10 mouse cellular contexts compared by ENCODE assay signal in genomic region chr15:97863494-97863881, GRCm38 (mm10). TPM values are rescaled to one million over a fixed set of nuclear protein-coding genes. Genes with fewer than 3 reads are reported as not detected.
DNase-seq lines count a peak whose midpoint lies in the region; ATAC-seq and TF ChIP-seq lines count a peak whose summit lies in the region.
"Had no signal": no experiment of that assay in that cellular context is flagged by ENCODE, and none has a peak within 500 bp of the region (broad histone marks: within the 10 kb centered on the region; RNA-seq: fewer than 3 reads in every experiment).

No protein-coding gene starts in this region.

- H3K27ac ChIP-seq in forebrain, embryonic 15.5 days (replicated peaks), result no peak overlapping the region
- H3K27ac ChIP-seq in forebrain, embryonic 11.5 days (ENCODE audit: low read depth, low read length), result no peak overlapping the region
- no peak overlapping the region for H3K27ac ChIP-seq in thymus, adult 2 months (ENCODE audit: control insufficient read depth, insufficient read depth, low read length)
- H3K27ac ChIP-seq in midbrain, embryonic 11.5 days (ENCODE audit: low read depth, low read length), result no peak overlapping the region
- H3K27ac ChIP-seq in hindbrain, embryonic 16.5 days (ENCODE audit: low read depth, low read length), result no peak overlapping the region

- no peaks in the 10 kb centered on the region for H3K27me3 ChIP-seq in forebrain, embryonic 15.5 days
- no peaks in the 10 kb centered on the region for H3K27me3 ChIP-seq in forebrain, embryonic 11.5 days (ENCODE audit: control insufficient read depth, insufficient read depth, low read length)
- no peaks in the 10 kb centered on the region for H3K27me3 ChIP-seq in thymus, adult 2 months (ENCODE audit: control insufficient read depth, insufficient read depth, low read length)
- no peaks in the 10 kb centered on the region for H3K27me3 ChIP-seq in midbrain, embryonic 11.5 days (ENCODE audit: control insufficient read depth, insufficient read depth, low read length)
- 0 out of 2 replicates have a peak, but pooled peaks cover 2% of the 10 kb centered on the region for H3K27me3 ChIP-seq in hindbrain, embryonic 16.5 days (replicated peaks; ENCODE audit: control insufficient read depth, insufficient read depth, low read length)

- TF ChIP-seq POLR2A in thymus, adult 2 months (IDR thresholded peaks at IDR 0.05; ENCODE audit: control insufficient read depth, extremely low read depth, insufficient read depth, low read length, poor library complexity), result no peak

- 71% methylated on average over 18 of the region's 18 CpGs for WGBS in forebrain, embryonic 15.5 days
- WGBS in forebrain, embryonic 11.5 days, result 81% methylated on average over 18 of the region's 18 CpGs
- 96% methylated on average over 18 of the region's 18 CpGs for WGBS in thymus, adult 2 months
- WGBS in midbrain, embryonic 11.5 days, result 71% methylated on average over 18 of the region's 18 CpGs
- WGBS in hindbrain, embryonic 16.5 days, result 84% methylated on average over 18 of the region's 18 CpGs

- H3K9ac ChIP-seq in forebrain, embryonic 15.5 days (replicated peaks), result no peak overlapping the region
- H3K9ac ChIP-seq in forebrain, embryonic 11.5 days (ENCODE audit: low read length), result no peak overlapping the region
- no peak overlapping the region for H3K9ac ChIP-seq in midbrain, embryonic 11.5 days (ENCODE audit: low read length)
- H3K9ac ChIP-seq in hindbrain, embryonic 16.5 days (ENCODE audit: low read depth, low read length), result no peak overlapping the region

- TF ChIP-seq CTCF in thymus, adult 2 months (IDR thresholded peaks at IDR 0.05; ENCODE audit: borderline replicate concordance, control insufficient read depth, extremely low read depth, insufficient read depth, low read length, poor library complexity), result no peak

- ATAC-seq in forebrain, embryonic 15.5 days (replicated peaks), result no peak
- ATAC-seq in forebrain, embryonic 11.5 days (replicated peaks; ENCODE audit: low FRiP score), result no peak
- no peak for ATAC-seq in midbrain, embryonic 11.5 days (ENCODE audit: low FRiP score)
- ATAC-seq in hindbrain, embryonic 16.5 days, result no peak

- no peaks in the 10 kb centered on the region for H3K36me3 ChIP-seq in forebrain, embryonic 15.5 days
- no peaks in the 10 kb centered on the region for H3K36me3 ChIP-seq in forebrain, embryonic 11.5 days (ENCODE audit: control insufficient read depth, insufficient read depth, low read length)
- H3K36me3 ChIP-seq in thymus, adult 2 months (ENCODE audit: control insufficient read depth, insufficient read depth, low read length), result no peaks in the 10 kb centered on the region
- no peaks in the 10 kb centered on the region for H3K36me3 ChIP-seq in midbrain, embryonic 11.5 days (ENCODE audit: control insufficient read depth, insufficient read depth, low read length)
- no peaks in the 10 kb centered on the region for H3K36me3 ChIP-seq in hindbrain, embryonic 16.5 days (ENCODE audit: control insufficient read depth, insufficient read depth, low read length)

- H3K4me2 ChIP-seq in forebrain, embryonic 15.5 days (replicated peaks), result peak overlapping the region; percentile 19; the same call in 1 of the 2 replicates
- H3K4me2 ChIP-seq in forebrain, embryonic 11.5 days (ENCODE audit: low read depth, low read length, severe bottlenecking), result no peak overlapping the region
- H3K4me2 ChIP-seq in midbrain, embryonic 11.5 days, result no peak overlapping the region
- H3K4me2 ChIP-seq in hindbrain, embryonic 16.5 days (ENCODE audit: low read length), result no peak overlapping the region

- DNase-seq in forebrain, embryonic 11.5 days (ENCODE audit: low spot score), result no peak
- DNase-seq in thymus, postnatal 4 days, result peak; percentile 17
- no peak for DNase-seq in thymus, adult 2 months
- DNase-seq in midbrain, embryonic 11.5 days (ENCODE audit: low spot score, missing footprints), result peak; percentile 73
- DNase-seq in testis, postnatal 10 days (ENCODE audit: low spot score), result no peak
- DNase-seq in kidney, postnatal 14 days, result no peak
- DNase-seq: lung, postnatal 10 days; spleen, adult 18-20 months had no signal

- no peaks in the 10 kb centered on the region for H3K9me3 ChIP-seq in forebrain, embryonic 15.5 days
- H3K9me3 ChIP-seq in forebrain, embryonic 11.5 days (ENCODE audit: control insufficient read depth, low read length), result peaks cover 6% of the 10 kb centered on the region
- H3K9me3 ChIP-seq in midbrain, embryonic 11.5 days (ENCODE audit: control insufficient read depth, low read length), result peaks cover 2% of the 10 kb centered on the region; the same call in 1 of the 2 replicates
- H3K9me3 ChIP-seq in hindbrain, embryonic 16.5 days (ENCODE audit: control insufficient read depth, low read length), result peaks cover 3% of the 10 kb centered on the region; the same call in 1 of the 2 replicates

- H3K4me3 ChIP-seq in forebrain, embryonic 15.5 days, result no peak overlapping the region
- H3K4me3 ChIP-seq in forebrain, embryonic 11.5 days (ENCODE audit: low read depth, low read length), result no peak overlapping the region
- no peak overlapping the region for H3K4me3 ChIP-seq in thymus, adult 2 months (ENCODE audit: control insufficient read depth, insufficient read depth, low read length)
- no peak overlapping the region for H3K4me3 ChIP-seq in midbrain, embryonic 11.5 days (ENCODE audit: low read depth, low read length)
- H3K4me3 ChIP-seq in hindbrain, embryonic 16.5 days (ENCODE audit: low read length), result no peak overlapping the region

- H3K4me1 ChIP-seq in forebrain, embryonic 15.5 days, result 0 out of 2 replicates have a peak, but pooled peaks cover 3% of the 10 kb centered on the region
- no peaks in the 10 kb centered on the region; the same call in 1 of the 2 replicates for H3K4me1 ChIP-seq in forebrain, embryonic 11.5 days (replicated peaks; ENCODE audit: control insufficient read depth, insufficient read depth, low read length)
- no peaks in the 10 kb centered on the region for H3K4me1 ChIP-seq in thymus, adult 2 months (replicated peaks; ENCODE audit: control insufficient read depth, insufficient read depth, low read length)
- peaks cover 3% of the 10 kb centered on the region; the same call in 1 of the 2 replicates for H3K4me1 ChIP-seq in midbrain, embryonic 11.5 days (ENCODE audit: control insufficient read depth, insufficient read depth, low read length)
- no peaks in the 10 kb centered on the region for H3K4me1 ChIP-seq in hindbrain, embryonic 16.5 days (ENCODE audit: control insufficient read depth, insufficient read depth, low read depth, low read length)

RNA-seq across cellular contexts. Expression of gene Hdac7, which starts 19.2 kb away (rescaled TPM):
- polyA plus RNA-seq in forebrain, embryonic 15.5 days (2015; fragmentation: Nextera tagmentation; extraction: Ambion mirVana), result 25.9 and 26.6 TPM in 2 replicates
- 23.9 and 26.4 TPM in 2 replicates for polyA plus RNA-seq in forebrain, embryonic 11.5 days (2014; fragmentation: Nextera tagmentation; extraction: Ambion mirVana)
- 827 and 963 TPM in 2 replicates for polyA plus RNA-seq in thymus, adult 2 months (2012; rRNA removed)
- 14.6 and 16.7 TPM in 2 replicates for polyA plus RNA-seq in midbrain, embryonic 11.5 days (2014; fragmentation: Nextera tagmentation; extraction: Ambion mirVana)
- polyA plus RNA-seq in hindbrain, embryonic 16.5 days (2015; fragmentation: Nextera tagmentation; extraction: Ambion mirVana), result 25.2 and 27.4 TPM in 2 replicates

RNA-seq across cellular contexts. Expression of gene Vdr, which starts 46.9 kb away (rescaled TPM):
- 0.08 and 0.09 TPM in 2 replicates for polyA plus RNA-seq in forebrain, embryonic 15.5 days (2015; fragmentation: Nextera tagmentation; extraction: Ambion mirVana)
- 0.17 and 0.33 TPM in 2 replicates for polyA plus RNA-seq in forebrain, embryonic 11.5 days (2014; fragmentation: Nextera tagmentation; extraction: Ambion mirVana)
- 5.3 and 6.2 TPM in 2 replicates for polyA plus RNA-seq in thymus, adult 2 months (2012; rRNA removed)
- 0.10 and 0.38 TPM in 2 replicates for polyA plus RNA-seq in midbrain, embryonic 11.5 days (2014; fragmentation: Nextera tagmentation; extraction: Ambion mirVana)
- 0.17 and 0.26 TPM in 2 replicates for polyA plus RNA-seq in hindbrain, embryonic 16.5 days (2015; fragmentation: Nextera tagmentation; extraction: Ambion mirVana)

Comparison
In these comparisons a context has a peak if more than half of its experiments do, and no peak if none do; other contexts are left out.
1. DNase-seq: peak in thymus, postnatal 4 days (single experiment) and midbrain, embryonic 11.5 days (single experiment); none in forebrain, embryonic 11.5 days (single experiment), thymus, adult 2 months (single experiment), testis, postnatal 10 days (single experiment) and kidney, postnatal 14 days (single experiment).
2. RNA of gene Hdac7, which starts 19.2 kb away (polyA plus RNA-seq): 827 to 963 TPM in thymus, adult 2 months; 25.9 to 26.6 TPM in forebrain, embryonic 15.5 days, 25.2 to 27.4 TPM in hindbrain, embryonic 16.5 days, 23.9 to 26.4 TPM in forebrain, embryonic 11.5 days and 14.6 to 16.7 TPM in midbrain, embryonic 11.5 days; every median in the first group is over 10 times any median in the second.